Mouse (Mus musculus) hindbrain, postnatal 0 days (tissue): ENCODE measurements around the gene Stra6. TPM values are rescaled to one million over a fixed set of nuclear protein-coding genes. Genes with fewer than 3 reads are reported as not detected.
A peak's percentile ranks its signal among the peaks of the same experiment; 100 is the strongest.

ENCODE experiments used
- ATAC-seq: fragments of 200-750 bp; cut with Nextera tagmentation; 2 replicates; pipeline ENCODE4 v1.8.0; 2017; ENCODE audit warnings: mild to moderate bottlenecking, moderate TSS enrichment, moderate library complexity
- DNase-seq: peaks from one replicate; pipeline ENCODE4 v3.0.0-alpha.2; 2015; ENCODE audit warnings: low spot score
- H3K27ac ChIP-seq: fragments of 300-500 bp; sonication (generic); 2 replicates; pipeline ENCODE4 v1.5.1; 2014; ENCODE audit warnings: mild to moderate bottlenecking
- H3K27me3 ChIP-seq: fragments of 300-500 bp; sonication (generic); 2 replicates; pipeline ENCODE4 v1.6.1; 2014; ENCODE audit warnings: low read length, mixed read lengths; ENCODE audit not compliant: insufficient read depth
- H3K36me3 ChIP-seq: fragments of 300-500 bp; sonication (generic); 2 replicates; pipeline ENCODE4 v1.6.1; 2014; ENCODE audit warnings: low read length, mixed read lengths; ENCODE audit not compliant: insufficient read depth
- H3K4me1 ChIP-seq: fragments of 300-500 bp; sonication (generic); 2 replicates; pipeline ENCODE4 v1.6.1; 2014; ENCODE audit warnings: antibody characterized with exemption, low read length, mixed read lengths; ENCODE audit not compliant: insufficient read depth
- H3K4me2 ChIP-seq: fragments of 300-500 bp; sonication (generic); 2 replicates; pipeline ENCODE4 v1.6.1; 2014; ENCODE audit warnings: low read depth, mild to moderate bottlenecking, low read length, moderate library complexity, mixed read lengths
- H3K4me3 ChIP-seq: fragments of 300-500 bp; sonication (generic); 2 replicates; pipeline ENCODE4 v1.5.1; 2014; ENCODE audit warnings: low read length
- H3K9ac ChIP-seq: fragments of 300-500 bp; sonication (generic); replicated peaks from 2 replicates; pipeline ENCODE4 v1.6.1; 2014; ENCODE audit warnings: mild to moderate bottlenecking, low read length, moderate library complexity, mixed read lengths
- H3K9me3 ChIP-seq: fragments of 300-500 bp; sonication (generic); 2 replicates; pipeline ENCODE4 v1.6.1; 2016; ENCODE audit warnings: low read length, mixed read lengths
- CTCF ChIP-seq: IDR thresholded peaks from 2 replicates; pipeline ENCODE4 v1.5.1; 2016; ENCODE audit warnings: antibody characterized with exemption, control low read depth, low read depth
- WGBS: fragments of 180-500 bp; shearing (Covaris S2); extraction: QIAGEN DNeasy Blood & Tissue Kit; methylation state at CpG from one replicate; pipeline ENCODE4 v1.1.7; 2014; 5-methylcytosine and 5-hydroxymethylcytosine counted together
- polyA plus RNA-seq: library from polyadenylated mRNA; unstranded; fragments of >200 nt; fragmentation: Nextera tagmentation; extraction: Ambion mirVana; gene quantifications from 2 replicates; pipeline ENCODE4 v1.2.1, GENCODE M21; 2015
- total RNA-seq: library from RNA; depleted of rRNA; stranded (reverse); fragments of >200 nt; gene quantifications from 2 replicates; pipeline ENCODE4 v1.2.3, GENCODE M21; 2014

Stra6 gene
- total and polyA plus RNA-seq, 2 experiments from 2014 or later = 7.5 to 19.2 TPM

DNA sequence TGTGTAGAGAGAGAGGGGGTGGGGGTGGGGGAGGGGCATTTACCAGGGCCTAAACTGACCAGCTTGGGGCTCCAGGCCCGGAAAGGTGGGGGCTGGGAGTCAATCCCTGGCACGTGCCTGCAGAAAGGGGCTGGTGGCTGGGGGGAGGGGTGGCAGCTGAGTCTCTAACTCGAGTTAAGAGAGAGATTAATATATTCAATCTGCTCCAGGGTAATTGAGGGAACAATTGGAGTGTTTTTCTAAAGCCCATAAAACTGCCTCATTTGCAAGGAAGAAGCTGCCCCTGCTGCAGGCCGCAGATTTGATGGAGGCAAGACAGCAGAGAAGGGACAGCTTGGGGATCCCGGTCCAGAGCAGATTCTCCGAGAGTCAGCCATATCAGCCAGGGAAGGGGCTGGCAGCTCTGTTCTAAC, 49.3 kb downstream of the Stra6 start:
- Histone ChIP-seq H3K9me3 (no peaks in the 10 kb centered on the region), H3K36me3 (no peaks in the 10 kb centered on the region), H3K4me1 (peaks cover 26% of the 10 kb centered on the region; the same call in 1 of the 2 replicates), H3K4me3 (no peak overlapping the region), H3K9ac (peak overlapping the region; percentile 5; the same call in 1 of the 2 replicates), H3K4me2 (peak overlapping the region; percentile 34; the same call in 1 of the 2 replicates), H3K27ac (peak overlapping the region; percentile 74), H3K27me3 (no peaks in the 10 kb centered on the region)
- ATAC-seq = peak; percentile 64
- DNase-seq = peak; percentile 81
- WGBS = 5% methylated on average over 6 of the region's 6 CpGs
- TF ChIP-seq CTCF = no peak

DNA sequence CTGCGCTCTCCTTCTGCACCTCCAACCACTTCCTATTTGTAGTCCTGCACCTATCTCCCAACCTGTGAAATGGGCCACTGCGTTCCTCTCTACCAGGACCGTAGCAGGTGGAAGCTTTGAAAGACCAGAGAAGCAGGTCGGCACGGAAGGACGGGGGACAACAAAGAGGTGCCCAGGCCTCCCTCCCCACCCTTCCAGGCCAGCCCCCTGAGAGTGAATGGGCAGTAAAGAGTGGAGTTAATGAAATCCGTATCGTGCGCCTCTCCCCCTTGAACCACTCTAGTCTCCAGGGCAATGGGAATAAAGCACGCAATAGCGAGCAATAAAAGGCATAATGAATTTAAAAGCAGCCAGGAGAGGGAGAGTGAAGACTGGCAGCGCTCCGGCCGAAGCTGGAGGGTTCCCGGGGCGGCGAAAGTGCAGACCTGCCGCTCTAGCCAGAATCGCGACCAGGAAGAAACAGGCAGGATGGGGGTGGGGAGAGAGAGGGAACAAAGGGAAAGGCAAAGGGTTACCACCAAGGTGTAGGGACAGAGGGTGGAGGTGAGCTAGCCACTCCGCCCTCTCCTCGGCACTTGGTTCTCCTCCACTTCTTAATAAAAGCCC, 49.8 kb downstream of the Stra6 start:
- H3K4me1 ChIP-seq = peaks cover 26% of the 10 kb centered on the region; the same call in 1 of the 2 replicates
- peak; percentile 38 for DNase-seq
- no peaks in the 10 kb centered on the region for H3K9me3 ChIP-seq
- WGBS = 7% methylated on average over 22 of the region's 22 CpGs
- no peaks in the 10 kb centered on the region for H3K27me3 ChIP-seq
- peak overlapping the region; percentile 5; the same call in 1 of the 2 replicates for H3K9ac ChIP-seq
- ATAC-seq = peak; percentile 4; the same call in 1 of the 2 replicates
- no peaks in the 10 kb centered on the region for H3K36me3 ChIP-seq
- peak overlapping the region; percentile 74 for H3K27ac ChIP-seq
- peak overlapping the region; percentile 34 for H3K4me2 ChIP-seq
- no peak overlapping the region; the same call in 1 of the 2 replicates for H3K4me3 ChIP-seq
- TF ChIP-seq CTCF = no peak

DNA sequence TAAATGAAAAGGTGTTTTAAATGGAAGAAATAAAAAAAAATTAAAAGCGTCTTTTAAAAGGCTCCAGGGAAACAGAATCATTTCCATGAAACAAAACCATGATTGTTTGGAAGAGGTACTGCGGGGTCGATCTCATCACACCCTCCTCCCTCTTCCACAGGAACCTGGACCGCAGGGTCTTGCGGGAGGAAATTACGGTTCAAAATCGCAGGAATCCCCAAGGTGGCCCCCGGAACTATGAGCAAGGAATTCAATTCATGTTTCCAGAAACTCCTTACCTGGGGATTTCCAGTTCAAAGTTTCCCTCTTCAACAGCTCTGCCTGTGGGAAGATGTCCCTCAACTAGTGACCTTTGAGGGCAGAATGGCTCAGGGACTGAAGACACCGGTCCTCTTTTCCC, 50.4 kb downstream of the Stra6 start:
- peaks cover 26% of the 10 kb centered on the region; the same call in 1 of the 2 replicates for H3K4me1 ChIP-seq

DNA sequence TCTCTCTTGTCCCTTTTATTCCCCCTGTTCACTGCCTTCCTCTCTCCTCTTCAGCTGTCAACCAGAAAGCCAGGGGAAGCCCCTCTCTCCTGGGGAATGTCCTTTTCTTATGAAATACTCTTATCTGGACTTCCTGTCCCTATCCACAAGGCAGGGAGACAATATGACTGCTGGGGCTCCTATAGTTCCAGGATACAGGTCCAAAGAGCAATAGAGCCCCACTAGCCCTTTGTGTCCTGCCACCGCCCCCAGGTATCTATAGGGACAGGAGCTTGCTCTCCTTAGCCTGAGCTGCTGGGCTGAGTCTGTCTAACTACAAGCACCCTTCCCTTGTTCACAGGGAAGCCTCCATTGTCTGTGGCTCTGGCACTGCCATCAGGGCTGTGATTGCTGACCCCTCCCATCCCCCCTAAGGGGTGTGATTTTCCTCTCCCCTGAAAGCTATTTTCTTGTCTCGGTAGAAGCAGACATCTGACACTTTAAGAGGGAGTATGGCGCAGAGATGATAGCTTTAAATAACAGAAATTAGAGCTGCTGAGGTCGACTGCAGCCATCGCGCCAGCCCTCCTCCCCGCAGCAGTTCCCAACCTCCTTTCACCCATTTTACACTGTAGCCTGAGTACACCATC, 51.8 kb downstream of the Stra6 start:
- Histone ChIP-seq H3K27me3 (no peaks in the 10 kb centered on the region), H3K4me2 (no peak overlapping the region), H3K9me3 (no peaks in the 10 kb centered on the region), H3K27ac (0 out of 2 replicates have a peak overlapping the region, but pooled peaks have one; percentile 20), H3K4me3 (no peak overlapping the region), H3K9ac (no peak overlapping the region), H3K36me3 (no peaks in the 10 kb centered on the region), H3K4me1 (peaks cover 26% of the 10 kb centered on the region; the same call in 1 of the 2 replicates)
- no peak for DNase-seq
- 34% methylated on average over 7 of the region's 7 CpGs for WGBS
- no peak for TF ChIP-seq CTCF
- ATAC-seq = no peak

More for the DNA sequence above, 50.4 kb downstream of the Stra6 start:
- Histone ChIP-seq H3K9me3 (no peaks in the 10 kb centered on the region), H3K4me3 (no peak overlapping the region), H3K36me3 (no peaks in the 10 kb centered on the region), H3K4me2 (peak overlapping the region; percentile 34; the same call in 1 of the 2 replicates), H3K9ac (no peak overlapping the region), H3K27me3 (no peaks in the 10 kb centered on the region), H3K27ac (peak overlapping the region; percentile 74)
- TF ChIP-seq CTCF = no peak
- WGBS = 12% methylated on average over 9 of the region's 9 CpGs
- DNase-seq (no peak), ATAC-seq (no peak)

DNA sequence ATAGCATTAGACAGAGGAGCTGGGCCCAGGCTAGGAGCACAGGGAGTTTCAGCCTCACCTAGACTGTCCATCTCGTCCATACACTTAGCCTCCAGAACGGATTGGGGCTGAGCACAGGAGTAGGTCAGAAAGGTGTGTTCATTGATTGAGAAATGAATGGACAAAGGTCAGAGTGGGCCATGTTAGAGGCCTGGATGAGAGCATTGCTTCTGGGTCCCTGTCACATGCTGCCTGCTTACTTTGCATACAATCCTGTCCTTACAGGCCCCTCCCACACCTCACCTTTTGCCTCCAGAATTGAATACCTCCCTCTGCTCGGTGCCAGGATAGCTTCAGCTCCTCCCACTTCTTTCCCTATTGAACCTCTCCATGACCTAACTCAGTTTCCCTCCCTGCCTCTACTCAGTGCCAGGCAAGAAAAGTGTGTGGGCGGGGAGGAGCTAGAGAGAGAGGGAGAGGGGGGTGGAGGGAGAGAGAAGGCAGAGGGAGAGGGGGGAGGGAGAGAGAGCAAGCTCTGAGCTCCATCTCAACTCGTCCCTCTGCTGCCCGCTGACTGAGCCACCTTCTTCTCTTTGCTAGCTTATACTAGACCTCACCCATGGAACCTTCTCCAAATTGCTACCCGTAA, 52.5 kb downstream of the Stra6 start:
- Histone ChIP-seq H3K9ac (no peak overlapping the region), H3K9me3 (no peaks in the 10 kb centered on the region), H3K4me3 (no peak overlapping the region), H3K27me3 (no peaks in the 10 kb centered on the region), H3K36me3 (no peaks in the 10 kb centered on the region), H3K4me1 (peaks cover 26% of the 10 kb centered on the region; the same call in 1 of the 2 replicates), H3K4me2 (no peak overlapping the region), H3K27ac (no peak overlapping the region)
- no peak for TF ChIP-seq CTCF
- no peak for DNase-seq
- ATAC-seq = no peak
- 48% methylated on average over 7 of the region's 7 CpGs for WGBS

DNA sequence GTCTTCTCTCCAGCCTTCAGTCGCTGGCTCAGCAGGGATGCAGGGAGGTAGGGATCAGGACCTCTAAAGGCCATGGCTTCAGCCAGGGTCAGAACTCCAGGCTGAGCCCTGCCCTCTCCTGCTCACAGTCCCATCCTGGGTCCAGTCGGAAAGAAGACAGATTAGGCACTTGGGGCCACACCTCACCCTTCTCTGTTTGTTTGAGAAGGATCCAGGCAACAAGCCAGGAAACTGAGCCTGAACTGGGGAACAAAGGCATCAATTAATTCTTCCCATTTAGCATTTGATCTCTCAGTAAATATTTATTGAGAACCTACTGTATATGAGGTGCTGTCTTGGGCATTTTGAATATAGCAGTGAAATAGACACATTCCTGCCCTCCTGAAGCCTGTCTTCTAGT, 55.1 kb downstream of the Stra6 start, which contains the start of gene Ccdc33:
TSS of gene Ccdc33 (minus strand) at position 153 of the 400 bp plus-strand sequence.
- no peak within 1 kb of the TSS for H3K4me3 ChIP-seq
- WGBS = 26% methylated on average over 2 of the region's 2 CpGs
- no peak within 1 kb of the TSS for H3K4me2 ChIP-seq
- no peak within 1 kb of the TSS for H3K9ac ChIP-seq
- H3K9me3 ChIP-seq = no peaks in the 10 kb centered on the region
- H3K27ac ChIP-seq = no peak within 1 kb of the TSS
- H3K36me3 ChIP-seq = no peaks in the 10 kb centered on the region
- peaks cover 13% of the 10 kb centered on the region; the same call in 1 of the 2 replicates for H3K4me1 ChIP-seq
- TF ChIP-seq CTCF = no peak
- ATAC-seq = no peak
- no peak for DNase-seq
- no peaks in the 10 kb centered on the region for H3K27me3 ChIP-seq
